Mouse (Mus musculus): ENCODE results near the gene Atrip.

Gene Atrip

DNA sequence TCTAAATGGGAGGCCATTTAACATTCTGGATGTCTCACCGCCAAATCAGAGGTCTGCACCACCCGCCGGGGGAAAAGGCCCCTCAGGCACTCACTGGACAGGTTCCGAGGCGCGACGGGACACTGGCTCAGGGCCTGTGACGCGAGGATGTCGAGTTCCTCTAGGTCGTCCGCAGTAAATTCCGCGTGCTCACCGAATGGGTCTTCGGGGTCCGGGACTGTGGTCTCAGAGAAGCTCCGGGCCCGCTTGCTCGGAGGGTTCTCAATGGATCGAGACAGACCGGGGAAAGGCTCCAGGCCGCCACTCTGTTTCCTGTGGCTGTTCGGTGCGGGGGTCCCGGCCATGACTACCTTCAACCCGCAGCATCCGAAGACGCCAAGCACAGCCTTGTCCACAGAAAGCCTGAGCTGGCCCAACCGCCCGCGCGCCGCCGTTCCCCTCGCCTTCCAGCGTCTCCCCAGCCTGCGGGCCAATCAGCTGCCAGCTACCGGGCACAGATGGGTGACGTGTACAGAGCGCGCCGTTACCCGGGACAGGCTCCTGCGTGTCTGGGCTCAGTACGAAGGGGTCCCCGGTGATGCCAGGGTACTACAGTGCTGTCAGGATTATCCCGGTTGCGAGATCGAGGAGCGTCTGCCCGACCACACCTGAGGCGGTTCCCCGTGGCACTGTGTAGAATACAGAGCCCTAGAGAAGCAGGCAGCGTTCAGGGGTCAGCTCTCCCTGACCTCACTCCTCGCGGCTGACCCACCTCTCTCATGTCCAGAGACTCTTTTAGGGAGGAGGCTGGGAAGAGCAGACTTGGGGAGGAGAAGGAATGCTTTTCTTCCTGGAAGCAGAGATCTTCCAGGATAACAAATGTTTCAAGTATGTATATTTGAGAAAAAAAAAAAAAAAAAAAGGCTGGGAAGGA, at the start of gene Atrip:
Atrip (minus strand) TSS at position 464 of the 913 bp plus-strand sequence.
- DNase-seq (ENCODE audit: low spot score) = peak; percentile 94

DNA sequence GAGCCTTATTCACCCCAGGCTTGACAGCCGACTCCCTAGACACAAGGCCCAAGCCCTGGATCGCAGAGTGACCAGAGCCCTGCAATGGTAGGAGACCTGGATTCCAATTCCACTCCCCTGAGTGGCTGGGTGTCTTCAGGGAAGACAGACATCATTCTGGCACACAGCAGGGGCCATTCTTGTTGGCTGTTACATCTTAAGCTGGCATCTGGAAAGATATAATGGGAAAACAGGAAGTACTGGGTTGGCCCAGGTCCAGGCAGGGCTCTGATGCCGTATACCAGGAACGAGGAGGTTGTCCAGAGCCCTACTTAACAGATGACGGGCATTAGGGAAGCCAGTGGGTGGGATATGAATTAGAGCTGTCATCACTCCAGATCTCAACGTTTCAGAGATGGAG, 49.3 kb upstream of the Atrip start:
- DNase-seq (ENCODE audit: low spot score) = no peak

DNA sequence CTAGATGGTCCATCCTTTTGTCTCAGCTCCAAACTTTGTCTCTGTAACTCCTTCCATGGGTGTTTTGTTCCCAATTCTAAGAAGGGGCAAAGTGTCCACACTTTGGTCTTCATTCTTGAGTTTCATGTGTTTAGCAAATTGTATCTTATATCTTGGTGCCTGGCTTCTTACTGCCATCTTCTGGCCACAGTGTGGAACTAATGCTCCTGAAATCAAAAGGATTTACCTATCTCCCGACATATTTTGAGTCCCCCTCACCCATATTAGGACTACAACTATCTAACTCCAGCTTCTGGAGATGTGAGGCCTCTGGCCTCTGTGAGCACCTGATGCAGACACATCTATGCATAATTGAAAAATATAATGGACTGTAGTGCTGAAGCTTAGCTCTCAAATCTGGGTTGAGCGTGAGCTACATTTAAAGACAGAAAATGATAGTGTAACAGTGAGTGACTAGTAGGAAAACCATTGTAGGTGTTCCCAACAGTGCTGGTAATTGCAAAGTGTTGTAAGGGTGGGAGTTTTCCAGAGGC, 48.7 kb upstream of the Atrip start:
- peak; percentile 76 for DNase-seq (ENCODE audit: low spot score)

DNA sequence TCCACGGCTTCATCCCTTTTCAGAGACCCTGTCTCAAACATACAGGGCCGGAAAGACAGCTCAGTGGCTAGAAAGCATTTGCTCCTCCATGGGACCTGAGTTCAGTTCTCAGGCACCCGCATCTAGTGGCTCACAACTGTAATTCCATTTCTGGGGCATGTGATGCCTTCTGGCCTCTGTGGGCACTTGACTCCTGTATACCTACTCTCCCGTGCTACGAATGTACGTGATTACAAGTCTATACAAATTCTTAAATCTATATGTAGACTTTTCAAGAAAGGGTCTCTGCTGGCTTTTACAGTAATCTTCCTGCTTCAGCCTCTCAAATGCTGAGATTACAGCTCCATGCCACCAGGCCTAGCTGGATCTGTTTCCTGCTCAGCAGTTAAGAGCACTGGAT, 47.0 kb upstream of the Atrip start:
- no peak for DNase-seq (ENCODE audit: low spot score)

DNA sequence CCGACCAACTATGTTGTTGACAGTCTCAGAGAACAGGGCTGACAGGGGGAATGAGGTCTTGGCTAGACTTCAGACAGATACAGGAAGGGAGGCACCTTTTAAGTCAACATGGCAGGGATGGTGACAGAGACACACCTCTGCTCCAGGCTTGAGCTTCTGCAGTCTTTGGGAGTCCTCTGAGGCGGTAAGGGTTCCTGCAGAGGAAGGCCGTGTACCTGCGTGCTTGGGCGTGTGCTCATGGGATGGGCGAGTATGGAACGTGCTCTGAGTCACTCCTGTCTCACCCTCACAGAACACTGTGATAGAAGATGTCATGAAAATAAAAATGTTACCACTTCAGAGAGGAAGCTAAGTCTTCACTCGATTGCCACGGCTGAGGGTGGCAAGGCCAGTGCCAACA, 45.6 kb upstream of the Atrip start:
- DNase-seq (ENCODE audit: low spot score) = no peak

DNA sequence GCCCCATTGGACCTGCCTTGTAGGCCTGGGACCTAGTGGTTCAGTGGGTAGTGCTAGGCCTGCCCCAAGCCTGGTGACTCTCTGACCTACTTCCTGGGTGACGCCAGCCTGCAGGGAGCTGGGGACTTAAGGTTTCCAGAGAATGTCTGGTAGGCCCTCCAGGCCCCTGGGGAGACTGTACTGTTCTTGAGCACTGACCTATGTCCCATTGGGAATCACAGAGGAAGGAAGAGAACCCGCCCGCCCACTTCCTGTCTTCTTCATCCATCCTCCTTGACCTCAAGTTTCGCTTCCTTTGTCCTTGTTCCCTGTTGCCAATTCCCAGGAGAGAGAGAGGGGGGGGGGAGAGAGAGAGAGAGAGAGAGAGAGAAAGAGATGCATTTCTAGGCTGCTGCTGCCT, 44.2 kb upstream of the Atrip start:
- DNase-seq (ENCODE audit: low spot score) = no peak

DNA sequence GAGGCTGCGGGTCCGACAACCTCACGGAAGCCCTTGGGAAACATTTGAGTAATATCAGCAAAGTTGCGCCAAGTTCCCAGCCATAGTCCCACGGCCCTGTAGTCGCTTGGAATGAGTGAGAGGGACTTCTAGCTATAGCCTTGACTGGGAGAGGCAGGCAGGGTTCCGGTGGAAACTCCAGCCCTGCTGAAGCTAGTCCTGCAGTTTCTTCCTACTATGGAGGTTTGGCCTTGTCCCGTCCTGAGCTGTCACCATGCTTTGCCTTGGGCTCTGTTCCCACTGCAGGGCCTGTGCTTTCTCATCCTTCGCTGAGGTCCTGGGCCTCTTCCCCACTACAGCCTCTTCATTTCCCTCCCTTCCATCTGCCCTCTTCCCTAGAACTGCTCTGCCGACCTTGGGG, 42.3 kb upstream of the Atrip start:
- no peak for DNase-seq (ENCODE audit: low spot score)

DNA sequence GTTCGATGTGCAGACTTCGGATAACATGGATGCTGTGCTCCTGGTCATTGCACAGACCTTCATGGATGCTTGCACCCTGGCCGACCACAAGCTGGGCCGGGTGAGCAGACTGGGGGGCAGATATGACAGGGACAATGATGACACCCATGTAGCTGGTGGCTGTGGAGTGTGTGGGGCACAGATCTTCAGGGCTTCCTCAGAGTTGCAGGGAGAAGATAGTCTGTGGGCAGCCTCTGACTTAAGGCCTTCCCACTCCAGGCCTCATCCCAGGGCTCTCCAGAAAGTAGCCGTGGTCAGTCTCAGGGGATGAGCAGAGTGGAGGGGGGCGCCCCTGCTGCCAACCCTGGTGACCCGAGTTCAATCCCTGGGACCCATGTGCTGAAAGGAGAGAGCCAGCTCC, 40.9 kb upstream of the Atrip start:
- DNase-seq (ENCODE audit: low spot score) = no peak

DNA sequence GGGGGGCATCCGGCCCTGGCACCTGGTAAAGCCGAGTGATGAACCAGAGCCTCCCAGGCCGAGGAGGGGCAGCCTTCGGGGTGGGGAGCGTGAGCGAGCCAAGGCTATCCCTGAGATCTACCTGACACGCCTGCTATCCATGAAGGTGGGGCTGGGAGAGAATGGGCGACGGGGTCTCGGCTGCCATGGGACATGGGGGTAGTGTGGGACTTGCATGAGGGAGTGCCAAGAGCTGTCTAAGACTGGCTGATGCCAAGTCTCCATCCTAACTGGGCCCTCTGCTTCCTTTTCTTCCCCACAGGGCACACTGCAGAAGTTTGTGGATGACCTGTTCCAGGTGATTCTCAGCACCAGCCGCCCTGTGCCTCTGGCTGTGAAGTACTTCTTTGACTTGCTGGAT, 40.4 kb upstream of the Atrip start:
- no peak for DNase-seq (ENCODE audit: low spot score)

DNA sequence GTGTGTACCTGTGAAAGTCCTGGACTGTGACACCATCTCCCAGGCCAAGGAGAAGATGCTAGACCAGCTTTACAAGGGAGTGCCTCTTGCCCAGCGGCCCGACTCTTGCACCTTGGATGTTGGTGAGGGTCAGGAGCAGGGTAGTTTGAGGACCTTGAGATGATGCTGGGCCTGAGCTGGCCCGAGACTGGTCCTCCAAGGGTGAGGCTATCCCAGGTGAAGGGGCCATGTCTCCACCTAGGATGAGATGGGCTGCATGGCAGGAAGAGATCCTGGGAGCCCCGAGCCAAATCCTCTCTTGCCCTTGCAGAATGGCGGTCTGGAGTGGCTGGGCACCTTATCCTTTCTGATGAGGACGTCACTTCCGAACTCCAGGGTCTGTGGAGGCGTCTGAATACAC, 39.4 kb upstream of the Atrip start:
- no peak for DNase-seq (ENCODE audit: low spot score)

DNA sequence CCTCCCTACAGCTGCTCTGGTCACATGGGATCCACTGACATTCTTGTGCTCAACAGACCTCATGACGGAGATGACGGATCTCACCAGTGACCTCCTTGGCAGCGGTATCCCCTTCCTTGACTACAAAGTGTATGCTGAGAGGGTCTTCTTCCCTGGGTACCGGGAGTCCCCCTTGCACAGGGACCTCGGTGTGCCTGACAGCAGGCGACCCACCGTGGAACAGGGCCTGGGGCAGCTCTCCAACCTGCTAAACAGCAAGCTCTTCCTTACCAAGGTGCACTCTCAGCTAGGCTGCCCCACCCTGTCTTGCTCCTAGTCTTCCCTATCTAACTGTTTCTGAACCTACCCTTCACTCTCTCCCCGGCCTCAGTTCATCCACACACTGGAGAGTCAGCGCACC, 37.7 kb upstream of the Atrip start:
- DNase-seq (ENCODE audit: low spot score) = no peak

DNA sequence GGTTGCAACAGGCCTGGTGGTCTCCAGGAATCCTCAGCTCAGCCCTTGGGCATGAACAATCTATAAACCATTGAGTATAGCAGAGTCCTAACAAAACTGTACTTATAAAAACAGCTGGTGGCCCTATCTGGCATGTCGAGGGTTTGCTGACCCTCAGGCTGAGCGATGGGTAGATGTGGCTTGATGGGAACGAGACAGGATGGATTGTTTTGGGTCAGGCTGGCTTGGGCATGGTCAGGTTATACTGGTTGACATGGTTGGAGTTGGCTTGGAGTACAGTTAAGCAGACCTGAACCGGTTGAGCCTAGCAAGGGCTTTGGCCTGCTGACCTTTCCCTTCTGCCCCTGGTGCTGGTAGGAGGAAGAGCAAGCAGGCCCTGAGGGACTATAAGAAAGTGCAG, 37.2 kb upstream of the Atrip start:
- no peak for DNase-seq (ENCODE audit: low spot score)

DNA sequence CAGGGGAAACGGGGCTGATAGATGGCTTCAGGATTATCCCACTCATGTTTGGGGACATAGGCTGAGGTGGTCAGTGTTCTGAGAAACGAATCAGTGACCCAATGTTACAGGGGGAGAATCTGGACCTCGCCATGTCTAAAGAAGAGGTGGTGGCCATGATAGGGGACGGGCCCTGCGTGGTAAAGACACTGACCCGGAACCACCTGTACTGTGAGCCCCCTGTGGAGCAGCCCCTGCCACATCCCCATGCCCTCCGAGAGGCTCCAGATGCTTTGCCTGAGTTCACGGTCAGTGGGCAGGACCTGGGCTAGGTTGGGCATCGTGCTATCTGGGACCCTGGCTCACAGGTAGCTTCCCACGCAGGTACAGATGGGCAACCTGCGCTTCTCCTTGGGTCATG, 36.3 kb upstream of the Atrip start:
- DNase-seq (ENCODE audit: low spot score) = no peak

DNA sequence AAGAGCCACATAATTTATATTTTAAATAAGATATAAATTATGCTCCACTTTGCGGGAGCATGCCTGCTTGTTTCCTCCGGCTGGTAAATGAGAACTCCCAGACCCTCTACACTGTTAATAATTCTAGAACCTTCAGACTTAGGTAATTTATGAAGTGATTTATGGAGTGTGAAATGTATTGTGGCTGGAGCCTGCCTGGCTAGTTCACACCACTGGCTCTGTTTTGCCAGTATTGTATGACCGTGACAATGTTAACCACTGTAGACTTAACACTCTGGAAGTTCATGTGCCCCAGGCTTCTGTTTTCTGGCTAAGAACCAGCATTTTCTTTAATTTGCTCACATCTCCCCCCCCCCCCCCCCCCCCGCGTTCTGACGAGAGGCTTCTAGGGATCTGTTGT, 33.4 kb upstream of the Atrip start:
- DNase-seq (ENCODE audit: low spot score) = no peak

DNA sequence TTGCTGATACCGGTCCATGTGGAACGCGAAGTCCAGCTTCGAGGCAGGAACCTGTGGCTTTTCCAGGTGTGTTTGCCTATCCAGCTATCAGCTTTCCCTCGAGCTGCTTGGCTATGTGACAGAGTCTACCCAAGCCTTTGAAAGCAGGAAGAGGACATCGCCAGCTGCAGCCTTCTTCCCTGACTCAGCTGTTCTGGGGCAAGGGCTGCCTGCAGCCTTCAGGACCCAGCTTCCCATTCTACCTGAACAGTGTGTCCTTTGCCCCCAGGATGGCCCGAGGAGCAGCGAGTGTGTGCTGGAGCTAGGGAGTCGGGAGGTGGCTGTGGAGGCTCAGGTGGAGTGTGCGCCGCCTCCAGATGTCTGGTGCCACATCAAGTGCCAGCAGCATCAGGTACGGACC, 31.7 kb upstream of the Atrip start:
- no peak for DNase-seq (ENCODE audit: low spot score)

DNA sequence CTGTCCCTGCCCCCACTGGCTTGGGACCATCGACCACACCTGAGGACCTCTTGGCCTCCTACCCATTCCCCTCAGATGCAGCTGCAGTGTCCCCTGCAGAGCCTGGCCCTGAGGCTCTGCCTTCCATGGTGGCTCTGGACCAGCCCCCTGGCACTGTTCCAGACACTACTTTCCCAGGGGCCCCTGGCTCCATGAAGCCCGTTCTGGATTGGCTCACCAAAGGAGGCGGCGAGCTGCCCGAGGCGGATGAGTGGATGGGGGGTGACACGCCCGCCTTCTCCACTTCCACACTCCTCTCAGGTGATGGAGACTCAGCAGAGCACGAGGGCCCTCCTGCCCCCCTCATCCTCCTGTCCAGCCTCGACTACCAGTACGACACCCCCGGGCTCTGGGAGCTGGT, 31.1 kb upstream of the Atrip start:
- no peak for DNase-seq (ENCODE audit: low spot score)

DNA sequence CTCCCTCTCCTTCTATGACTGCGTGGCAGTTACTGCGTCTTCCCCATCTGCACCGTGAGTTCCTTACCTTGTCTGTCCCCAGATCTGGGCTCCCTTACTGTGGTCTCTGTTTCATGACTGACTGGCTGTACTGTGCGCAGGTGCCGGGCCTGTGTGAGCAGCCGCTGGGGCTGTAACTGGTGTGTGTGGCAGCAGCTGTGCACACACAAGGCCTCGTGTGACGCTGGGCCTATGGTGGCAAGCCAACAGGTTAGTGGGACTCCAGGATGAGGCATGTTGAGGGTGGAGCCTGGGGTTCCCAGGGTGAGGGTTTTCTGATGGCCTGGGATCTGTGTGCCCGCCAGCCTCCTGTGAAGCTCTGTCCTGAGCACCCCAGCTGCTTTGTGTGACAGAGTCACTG, 30.2 kb upstream of the Atrip start:
- DNase-seq (ENCODE audit: low spot score) = no peak

DNA sequence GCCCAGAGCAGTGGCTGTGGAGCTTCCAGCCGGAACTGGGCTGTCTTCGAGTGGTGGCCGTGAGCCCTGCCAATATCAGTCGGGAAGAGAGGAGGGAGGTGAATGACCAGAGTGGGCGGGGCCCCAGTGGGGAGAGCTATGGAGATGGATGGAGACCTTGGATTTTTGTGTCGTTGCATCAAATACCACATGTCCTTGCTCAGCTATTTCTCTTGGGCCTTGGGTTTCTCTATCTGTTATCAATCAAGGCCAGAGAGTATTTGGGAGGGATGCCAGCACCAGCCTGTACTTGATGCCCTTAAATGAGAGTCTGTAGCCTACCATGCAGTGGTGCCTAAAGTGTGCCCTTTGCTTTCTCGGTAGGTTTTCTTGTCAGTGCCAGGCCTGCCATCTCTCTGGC, 29.3 kb upstream of the Atrip start:
- no peak for DNase-seq (ENCODE audit: low spot score)

DNA sequence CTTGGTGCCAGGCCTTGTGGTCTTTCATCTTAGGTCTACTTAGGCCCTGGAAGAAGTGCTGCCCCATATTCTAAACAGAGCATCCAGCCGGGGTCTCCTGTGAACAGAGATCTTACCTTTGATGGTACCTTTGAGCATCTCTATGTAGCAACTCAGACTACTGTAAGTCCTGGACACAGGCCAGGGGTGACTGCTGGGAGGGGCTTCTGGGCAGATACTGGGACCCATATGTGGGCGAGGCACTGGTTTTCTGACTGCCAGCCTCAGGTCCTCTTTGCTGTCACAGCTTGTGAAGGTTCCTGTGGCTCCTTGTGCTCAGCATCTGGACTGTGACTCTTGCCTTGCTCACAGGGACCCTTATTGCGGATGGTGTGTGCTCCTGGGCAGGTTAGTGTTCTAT, 28.6 kb upstream of the Atrip start:
- no peak for DNase-seq (ENCODE audit: low spot score)

DNA sequence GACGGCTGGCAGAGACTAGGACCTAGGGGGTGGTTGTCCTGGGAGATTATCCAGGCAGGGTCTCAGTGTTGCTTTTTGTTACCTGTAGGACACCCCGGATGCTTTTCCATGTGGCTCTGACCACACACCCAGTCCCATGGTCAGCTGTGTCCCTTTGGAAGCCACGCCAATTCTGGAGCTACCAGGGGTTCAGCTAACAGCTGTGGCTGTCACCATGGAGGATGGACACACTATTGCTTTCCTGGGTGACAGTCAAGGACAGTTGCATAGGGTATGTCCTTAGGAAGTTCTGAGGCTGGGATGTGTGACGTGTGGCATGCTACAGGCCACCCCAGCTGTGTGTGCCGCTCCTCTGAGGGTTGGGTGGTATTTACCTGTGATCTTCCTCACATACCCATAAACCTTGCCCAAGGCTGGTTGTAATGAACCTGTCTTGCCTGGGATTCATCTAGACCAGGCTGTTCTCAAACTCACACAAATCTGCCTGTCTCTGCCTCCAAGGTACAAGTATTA, 28.1 kb upstream of the Atrip start:
- DNase-seq (ENCODE audit: low spot score) = no peak

DNA sequence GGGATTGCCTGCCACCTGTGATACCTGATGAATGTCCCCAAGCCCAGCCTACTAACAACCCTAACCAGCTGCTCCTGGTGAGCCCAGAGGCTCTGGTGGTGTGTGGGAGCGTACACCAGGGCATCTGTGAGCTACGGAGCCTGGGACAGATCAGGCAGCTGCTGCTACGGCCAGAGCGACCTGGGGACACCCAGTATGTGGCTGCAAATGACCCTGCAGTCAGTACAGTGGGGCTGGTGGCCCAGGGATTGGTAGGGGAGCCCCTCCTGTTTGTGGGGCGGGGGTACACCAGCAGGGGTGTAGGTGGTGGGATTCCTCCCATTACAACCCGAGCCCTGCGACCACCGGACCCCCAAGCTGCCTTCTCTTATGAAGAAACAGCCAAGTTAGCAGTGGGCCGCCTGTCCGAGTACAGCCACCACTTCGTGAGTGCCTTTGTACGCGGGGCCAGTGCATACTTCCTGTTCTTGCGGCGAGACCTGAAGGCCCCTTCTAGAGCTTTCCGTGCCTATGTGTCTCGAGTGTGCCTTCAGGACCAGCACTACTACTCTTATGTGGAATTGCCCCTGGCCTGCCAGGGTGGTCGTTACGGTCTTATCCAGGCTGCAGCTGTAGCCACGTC, 26.5 kb upstream of the Atrip start:
- DNase-seq (ENCODE audit: low spot score) = no peak

DNA sequence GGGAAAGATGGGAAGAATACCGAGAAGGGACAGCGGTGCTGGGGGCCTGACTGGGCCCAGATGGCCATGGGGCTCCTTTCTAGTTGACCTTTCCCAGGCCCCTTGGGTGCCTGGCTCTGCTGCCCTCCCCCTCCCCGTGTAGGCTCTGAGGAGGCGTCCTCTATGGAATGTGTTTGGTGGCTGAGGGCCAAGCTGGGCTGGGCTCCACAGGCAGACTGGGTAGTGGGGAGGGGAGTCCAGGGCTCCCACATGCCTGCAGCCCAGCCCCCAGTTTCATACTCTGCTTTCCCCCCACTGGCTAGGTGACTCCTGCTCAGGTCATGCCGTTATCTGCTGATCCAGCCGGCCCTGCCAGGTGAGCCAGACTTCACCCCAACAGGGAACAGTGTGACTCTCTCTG, 25.0 kb upstream of the Atrip start:
- no peak for DNase-seq (ENCODE audit: low spot score)

DNA sequence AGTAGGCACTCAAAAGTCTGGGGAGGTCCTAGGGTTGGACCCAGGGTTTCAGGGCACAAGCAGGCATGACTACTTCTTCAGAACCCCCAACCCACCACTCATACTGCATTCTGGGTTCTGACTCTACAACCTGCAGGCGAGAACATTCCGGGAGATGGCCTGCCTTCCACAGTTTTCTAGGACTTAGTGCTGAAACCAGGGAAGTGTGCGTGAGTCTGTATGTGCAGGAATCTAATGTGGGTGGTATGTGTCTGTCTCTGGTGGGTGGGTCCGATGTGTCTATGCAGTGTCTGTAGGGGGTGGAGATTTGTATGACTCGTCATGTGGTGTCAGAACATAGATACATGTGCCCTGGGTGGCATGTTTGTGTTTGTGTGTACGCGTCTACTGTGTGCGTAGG, 24.4 kb upstream of the Atrip start:
- no peak for DNase-seq (ENCODE audit: low spot score)
